Mouse (Mus musculus) c-Kit-positive CD71-negative TER-119-negative erythroid progenitor cells, embryonic 14.5 days (primary cell): ENCODE results near the gene Hao2.

Experiments used
- DNase-seq: peaks from one replicate; pipeline ENCODE4 v3.0.0-alpha.2; 2013; ENCODE audit warnings: low read depth

Hao2 gene

GRCm38 (mm10) chr3:98893057-98893772 is at the start of gene Hao2:
TSS of gene Hao2 (minus strand) at chr3:98893239.
- DNase-seq = no peak

DNA sequence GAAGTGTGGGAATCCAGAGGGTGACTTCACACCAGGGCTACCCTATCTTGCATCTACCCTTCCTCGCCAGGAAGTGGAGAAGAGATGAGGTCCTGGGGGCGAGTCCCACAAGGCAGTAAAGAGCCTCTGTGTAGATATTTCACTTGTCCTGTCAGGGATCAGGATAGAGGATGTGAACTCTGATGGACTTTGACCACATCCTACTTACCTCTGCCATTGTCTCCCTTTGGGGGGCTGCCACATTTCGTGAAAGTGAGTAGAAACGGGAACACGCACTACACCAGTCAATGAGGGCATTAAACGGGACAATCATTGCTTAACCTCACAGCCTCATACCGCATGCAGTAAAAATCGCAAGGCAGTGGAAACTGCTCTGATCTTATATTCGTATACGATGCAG is 48.6 kb upstream of the Hao2 start:
- DNase-seq = no peak

DNA sequence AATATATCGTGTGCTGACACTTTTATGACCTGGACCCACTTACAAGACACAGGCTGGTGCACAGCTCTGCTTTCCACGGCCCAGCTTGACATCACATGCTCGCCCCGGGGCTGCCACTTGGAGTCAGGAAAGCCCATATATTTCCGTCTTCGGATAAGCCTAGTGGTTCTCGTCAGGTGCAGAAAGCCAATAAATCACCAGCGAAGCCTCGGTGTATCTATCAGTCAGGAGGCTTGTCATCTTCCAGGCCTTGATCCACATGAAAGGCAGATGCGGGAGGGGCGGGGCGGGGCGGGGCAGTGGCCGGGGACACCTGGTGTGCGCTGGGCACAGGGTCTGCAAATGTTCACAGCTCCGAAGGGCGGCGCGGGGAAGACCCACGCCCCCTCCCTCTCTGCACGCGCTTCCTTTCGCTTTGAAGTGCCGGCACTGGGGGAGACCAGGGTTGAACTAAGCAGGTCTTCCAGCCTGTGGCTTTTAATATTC is 48.1 kb upstream of the Hao2 start:
- DNase-seq = no peak

- no peak for DNase-seq
Measured at GRCm38 (mm10) chr3:98940225-98940624, 47.2 kb upstream of the Hao2 start.

DNA sequence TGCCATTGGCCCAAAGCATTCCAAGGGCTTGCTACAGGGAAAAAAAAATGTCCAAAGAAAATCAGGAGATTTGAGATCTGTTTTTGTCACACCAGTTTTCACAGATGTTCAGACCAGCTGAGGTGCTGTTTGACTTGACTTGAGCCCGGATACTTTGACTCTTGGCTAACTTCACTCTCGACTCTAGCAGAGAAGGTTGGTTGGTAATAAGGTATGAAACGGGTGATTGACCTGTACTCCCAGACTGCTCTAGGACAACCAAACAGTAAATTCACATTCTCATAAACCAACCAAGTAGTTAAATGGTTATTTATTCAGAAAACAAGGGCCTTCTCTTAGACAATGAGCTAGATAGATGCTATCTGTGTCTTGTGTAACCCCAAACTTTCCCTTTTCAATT is 43.4 kb upstream of the Hao2 start:
- DNase-seq = no peak

DNA sequence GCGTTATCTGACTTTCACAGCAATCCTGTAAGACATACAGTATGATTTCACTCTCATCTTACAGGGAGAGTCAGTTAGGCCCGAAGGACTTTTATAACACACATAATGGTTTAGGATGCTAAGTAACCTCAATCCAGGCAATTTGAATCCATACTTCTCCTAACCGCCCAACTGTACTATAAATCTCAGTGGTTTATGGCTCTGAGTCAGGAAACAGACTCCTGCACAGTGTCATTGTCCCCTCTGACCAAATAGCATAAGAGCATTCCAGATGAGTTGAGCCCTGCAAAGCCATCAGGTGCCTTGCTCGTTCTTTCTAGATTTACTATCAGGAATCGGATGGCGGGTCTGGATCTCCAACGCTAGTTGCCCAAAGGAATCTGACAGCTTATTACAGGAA is 41.6 kb upstream of the Hao2 start:
- DNase-seq = no peak

DNA sequence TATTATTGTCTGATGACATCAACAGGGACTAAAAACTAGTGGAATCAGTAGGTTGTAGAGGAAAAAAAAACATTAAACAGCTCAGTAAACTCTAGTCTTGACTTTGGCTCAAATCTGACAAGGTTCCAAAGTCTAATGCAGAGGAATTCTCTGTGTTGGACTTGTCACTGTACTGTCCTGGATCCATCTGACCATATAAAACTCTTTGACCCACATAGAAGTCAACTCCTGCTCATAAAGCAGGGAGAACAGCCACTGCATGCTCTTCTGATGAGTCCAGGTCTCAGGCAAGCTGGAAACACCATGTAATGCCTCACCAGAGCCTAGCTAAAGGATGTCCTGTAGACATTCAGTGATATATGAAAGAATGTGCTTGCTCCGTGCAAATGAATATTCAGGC is 41.0 kb upstream of the Hao2 start:
- no peak for DNase-seq

- DNase-seq = no peak
Measured at GRCm38 (mm10) chr3:98932421-98932820, 39.4 kb upstream of the Hao2 start.

DNA sequence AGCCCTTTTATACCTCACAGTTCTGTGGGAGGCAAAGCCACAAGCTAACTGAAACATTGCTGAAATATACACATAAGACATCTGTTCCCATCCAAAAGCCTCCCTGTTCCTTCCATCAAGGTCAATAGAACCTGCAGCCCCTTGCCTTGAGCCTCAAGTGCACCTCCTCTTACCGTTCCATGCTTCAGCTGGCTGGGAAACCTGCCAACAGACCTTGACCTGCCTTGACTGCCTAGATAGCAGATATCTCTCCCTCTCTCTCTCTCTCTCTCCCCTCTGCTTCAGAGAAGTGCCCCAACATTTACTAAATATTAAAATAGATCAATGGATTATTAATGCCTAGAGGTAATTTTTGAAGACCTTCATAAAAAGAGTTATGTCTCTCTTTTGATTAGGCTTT is 38.8 kb upstream of the Hao2 start:
- no peak for DNase-seq

DNA sequence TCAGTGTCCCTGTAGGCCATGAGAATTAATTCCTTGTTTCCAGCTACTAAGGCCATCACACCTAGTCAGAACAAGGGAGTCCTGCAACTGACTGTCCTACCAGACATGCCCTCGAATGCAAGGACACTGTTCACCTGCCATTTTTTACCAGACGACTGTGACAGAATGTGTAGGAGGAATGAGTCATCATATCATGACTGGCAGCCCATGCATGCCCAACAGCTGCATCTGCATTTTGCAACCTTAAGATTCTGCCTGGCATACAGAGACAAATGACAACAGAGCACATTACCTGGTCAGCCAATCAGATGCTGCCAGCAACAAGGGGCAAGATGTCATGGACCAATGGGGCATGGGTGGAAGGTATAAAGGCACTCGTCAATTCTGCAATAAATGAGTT is 27.4 kb upstream of the Hao2 start:
- no peak for DNase-seq

- DNase-seq = no peak
Measured at GRCm38 (mm10) chr3:98917260-98917659, 24.2 kb upstream of the Hao2 start.

DNA sequence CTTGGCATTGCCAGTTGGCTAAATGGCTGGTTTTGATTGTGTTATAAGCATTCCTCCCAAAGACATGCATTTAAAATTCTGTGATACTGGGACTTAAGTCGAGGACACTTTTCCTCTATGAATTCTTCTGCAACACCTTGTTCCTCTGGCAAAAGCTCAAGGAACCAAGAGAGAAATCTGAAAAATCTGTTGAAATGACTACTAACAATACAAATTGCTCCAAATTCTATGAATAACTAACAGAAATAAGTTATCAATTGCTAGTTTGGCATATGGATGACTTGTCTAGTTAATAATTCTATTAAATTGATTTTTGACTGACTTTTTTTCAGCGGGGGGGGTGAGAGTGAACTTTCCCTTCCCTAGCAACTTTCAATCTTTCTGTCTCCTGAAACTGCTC is 23.8 kb upstream of the Hao2 start:
- DNase-seq = no peak

GRCm38 (mm10) chr3:98915659-98916058 is 22.6 kb upstream of the Hao2 start:
- DNase-seq = peak; percentile 18

- DNase-seq = no peak
Measured at GRCm38 (mm10) chr3:98913591-98913990, 20.6 kb upstream of the Hao2 start.

DNA sequence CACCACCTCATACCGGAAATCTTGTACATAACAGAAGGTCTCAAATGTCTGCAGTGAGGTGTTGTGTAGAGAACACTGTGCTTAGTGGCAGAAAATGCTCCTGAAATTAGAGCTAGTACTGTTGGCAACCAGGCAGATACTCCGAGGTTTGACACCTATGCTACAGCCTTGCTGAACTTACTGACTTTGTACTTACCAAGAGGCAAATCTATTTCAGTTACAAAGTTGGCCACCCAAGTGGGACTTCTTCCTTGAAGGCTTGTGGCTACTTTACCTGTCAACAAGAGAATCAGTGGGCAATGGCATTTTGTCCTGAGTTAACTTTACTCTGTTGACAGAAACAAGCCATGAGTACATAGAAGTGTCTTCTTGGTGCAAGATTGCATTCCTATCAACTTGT is 4.6 kb upstream of the Hao2 start:
- no peak for DNase-seq

DNA sequence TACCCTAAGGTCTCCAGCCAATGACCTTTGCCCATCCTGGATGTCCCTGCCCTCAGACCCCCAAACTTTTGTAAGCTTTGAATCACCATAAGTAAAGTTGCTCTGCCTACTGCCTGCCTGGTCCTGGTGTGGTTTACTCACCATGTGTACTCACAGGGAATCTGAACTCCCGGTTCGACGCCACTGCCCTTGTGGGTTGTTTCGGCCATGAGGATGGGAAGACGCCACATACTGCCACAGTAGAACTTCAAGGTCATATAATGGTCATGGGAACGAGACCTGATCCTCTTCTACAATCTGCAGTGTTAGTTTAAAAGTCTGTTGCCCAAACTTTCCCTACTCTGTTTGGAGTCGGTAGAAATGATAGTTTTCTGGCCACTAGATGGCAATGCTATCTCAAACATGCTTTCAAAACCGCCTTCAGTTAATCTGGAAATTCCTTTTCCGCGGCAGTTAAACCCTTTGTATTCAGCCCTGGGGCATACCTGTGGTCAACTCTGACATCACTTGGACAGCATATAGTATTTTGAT is 2.1 kb upstream of the Hao2 start:
- peak; percentile 1 for DNase-seq

DNA sequence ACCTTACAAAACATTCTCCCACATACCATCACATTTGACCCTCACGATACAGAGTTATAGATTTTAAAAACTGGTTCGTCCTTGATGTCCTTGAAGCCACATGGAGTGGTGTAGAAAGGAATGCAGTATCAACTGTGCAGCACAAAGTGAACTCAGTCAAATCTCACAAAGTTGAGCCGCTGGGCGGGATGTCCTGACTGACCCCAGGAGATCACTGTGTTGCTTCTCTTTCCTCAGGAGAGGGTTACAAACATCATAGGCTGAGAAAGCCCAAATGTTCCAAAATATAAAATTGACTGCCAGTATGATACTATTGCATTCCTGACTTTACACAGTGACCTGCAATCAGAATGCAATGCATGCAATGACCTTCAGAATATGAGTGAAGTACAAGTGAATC is 2.6 kb downstream of the Hao2 start:
- DNase-seq = no peak

- DNase-seq = no peak
Measured at GRCm38 (mm10) chr3:98888206-98888605, 4.8 kb downstream of the Hao2 start.

- DNase-seq = no peak
Measured at GRCm38 (mm10) chr3:98880831-98881230, 12.2 kb downstream of the Hao2 start.

- DNase-seq = no peak
Measured at GRCm38 (mm10) chr3:98880216-98880615, 12.8 kb downstream of the Hao2 start.

DNA sequence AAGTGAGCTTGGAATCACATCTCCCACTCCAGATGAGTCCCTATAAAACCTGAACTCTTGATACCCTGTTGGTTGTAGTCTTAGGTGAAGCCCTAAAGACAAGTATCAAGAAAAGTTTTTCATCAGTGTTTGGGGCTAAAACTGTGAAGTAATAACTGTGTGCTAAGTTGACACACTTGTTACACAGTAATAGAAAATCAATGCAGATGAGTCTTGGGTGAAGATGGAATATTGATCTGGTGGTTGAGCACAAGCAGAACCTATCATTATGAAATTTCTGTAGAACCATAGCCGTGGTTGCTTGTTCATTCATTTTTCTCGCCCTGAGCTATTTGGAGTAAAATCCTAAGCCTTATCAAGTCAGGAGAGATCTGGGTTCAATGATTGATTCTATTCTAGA is 24.8 kb downstream of the Hao2 start:
- DNase-seq = no peak

- DNase-seq = no peak
Measured at GRCm38 (mm10) chr3:98862800-98863199, 30.2 kb downstream of the Hao2 start.

DNA sequence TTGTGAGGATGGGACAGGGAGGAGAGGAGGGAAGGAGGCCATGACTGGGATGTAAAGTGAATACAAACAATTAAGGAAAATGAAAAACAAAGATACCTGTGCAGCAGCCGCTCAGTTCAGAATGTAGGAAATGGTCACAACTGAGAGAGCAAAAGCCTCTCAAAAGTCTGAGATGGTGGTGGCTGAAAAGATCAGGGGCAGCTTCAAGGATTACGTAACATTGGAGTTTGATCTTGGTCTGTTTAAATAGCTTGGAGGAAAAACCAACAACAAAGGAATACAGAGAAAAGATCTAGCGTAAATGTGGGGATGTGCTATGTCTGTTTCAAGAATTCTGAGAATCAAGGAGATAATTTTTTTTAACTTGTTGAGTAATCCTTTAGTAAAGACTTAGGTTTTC is 33.5 kb downstream of the Hao2 start, which contains the start of gene Hsd3b1:
Gene Hsd3b1, minus strand, starts transcription at position 219 of the 400 bp plus-strand sequence.
- no peak for DNase-seq

- DNase-seq = no peak
Measured at GRCm38 (mm10) chr3:98858051-98858450, 35.0 kb downstream of the Hao2 start.
